Mouse (Mus musculus) left cerebral cortex, postnatal 36 days (tissue): Measurements from ENCODE around the gene Rab24. TPM values are rescaled to one million over a fixed set of nuclear protein-coding genes. Genes with fewer than 3 reads are reported as not detected.

Experiments used
- total RNA-seq, 2 experiments: library from RNA; stranded (reverse); gene quantifications; 2 replicates each; pipeline ENCODE4 v1.2.3; 2021

The Rab24 gene
- total RNA-seq, 2 experiments from 2014 or later, result 80.9 to 86.8 TPM

Other genes starting within 250 kb of the Rab24 start
- 10 to 100 TPM; 16.6 to 22.2 TPM for gene Uimc1, start 221.6 kb downstream of the Rab24 start, total RNA-seq
- gene Zfp346, start 216.6 kb downstream of the Rab24 start, total RNA-seq, result 10 to 100 TPM; 39.0 to 47.3 TPM
- not detected for gene Gm17617, start 188.4 kb downstream of the Rab24 start, total RNA-seq
- under 1 TPM; 0.18 to 0.30 TPM for gene Fgfr4, start 169.3 kb downstream of the Rab24 start, total RNA-seq
- 100 to 1,000 TPM; 105 to 134 TPM for gene Nsd1, start 112.2 kb downstream of the Rab24 start, total RNA-seq
- 100 to 1,000 TPM; 159 to 185 TPM for gene Prelid1, start 1.4 kb downstream of the Rab24 start, total RNA-seq
- gene Mxd3, start 7.9 kb upstream of the Rab24 start, total RNA-seq, result 1 to 10 TPM; 1.4 to 2.5 TPM
- 10 to 100 TPM; 54.9 to 61.3 TPM for gene Lman2, start 40.8 kb upstream of the Rab24 start, total RNA-seq
- gene Rgs14, start 47.8 kb upstream of the Rab24 start, total RNA-seq, result 10 to 100 TPM; 52.3 to 53.7 TPM
- gene Slc34a1, start 76.2 kb upstream of the Rab24 start, total RNA-seq, result under 1 TPM; 0.48 to 0.54 TPM
- gene Pfn3, start 93.3 kb upstream of the Rab24 start, total RNA-seq, result not detected
- gene F12, start 104.8 kb upstream of the Rab24 start, total RNA-seq, result under 1 TPM; 0.79 to 0.84 TPM
- 10 to 100 TPM; 63.4 to 65.2 TPM for gene Grk6, start 123.1 kb upstream of the Rab24 start, total RNA-seq
- gene Prr7, start 142.3 kb upstream of the Rab24 start, total RNA-seq, result 10 to 100 TPM; 81.8 to 82.1 TPM
- 100 to 1,000 TPM; 247 to 314 TPM for gene Dbn1, start 166.2 kb upstream of the Rab24 start, total RNA-seq
- gene Pdlim7, start 191.7 kb upstream of the Rab24 start, total RNA-seq, result 100 to 1,000 TPM in 1 of 2 experiments, 10 to 100 TPM in 1; 82.1 to 101 TPM
- gene Dok3, start 207.3 kb upstream of the Rab24 start, total RNA-seq, result 10 to 100 TPM in 1 of 2 experiments, 1 to 10 TPM in 1; 5.5 to 14.0 TPM
- gene Ddx41, start 214.7 kb upstream of the Rab24 start, total RNA-seq, result 10 to 100 TPM; 53.1 to 63.9 TPM
- gene Fam193b, start 249.2 kb upstream of the Rab24 start, total RNA-seq, result 10 to 100 TPM; 61.1 to 99.5 TPM